Mouse (Mus musculus) erythroblast, embryonic 14.5 days (primary cell): ENCODE measurements around the gene Josd2. TPM values are rescaled to one million over a fixed set of nuclear protein-coding genes. Genes with fewer than 3 reads are reported as not detected.

Experiments
- H3K27me3 ChIP-seq: 2 replicates; pipeline ENCODE4 v1.6.1; 2012; ENCODE audit warnings: inconsistent platforms; ENCODE audit not compliant: control insufficient read depth
- H3K36me3 ChIP-seq: 2 replicates; pipeline ENCODE4 v1.6.1; 2012; ENCODE audit warnings: mild to moderate bottlenecking, inconsistent platforms; ENCODE audit not compliant: control insufficient read depth
- H3K4me1 ChIP-seq: 2 replicates; pipeline ENCODE4 v1.6.1; 2012; ENCODE audit warnings: inconsistent platforms; ENCODE audit not compliant: control insufficient read depth
- H3K4me3 ChIP-seq: replicated peaks from 2 replicates; pipeline ENCODE3; 2012; ENCODE audit warnings: moderate library complexity, mild to moderate bottlenecking, inconsistent platforms
- H3K9me3 ChIP-seq: 2 replicates; pipeline ENCODE4 v1.6.1; 2012; ENCODE audit warnings: low read length, inconsistent platforms, mixed read lengths; ENCODE audit not compliant: control insufficient read depth
- GATA1 ChIP-seq: IDR thresholded peaks from 2 replicates; pipeline ENCODE4 v1.6.1; 2012; ENCODE audit warnings: low read length, inconsistent platforms, mixed read lengths
- TAL1 ChIP-seq: IDR thresholded peaks from 3 replicates; pipeline ENCODE4 v1.6.1; 2012; ENCODE audit warnings: low read length, inconsistent platforms, mixed read lengths
- polyA plus RNA-seq: library from polyadenylated mRNA; stranded (reverse); fragments of >175 nt; gene quantifications from 2 replicates; pipeline ENCODE4 v1.2.3, GENCODE M21; 2012

Gene Josd2
- polyA plus RNA-seq, 1 experiment, result 1,062 TPM

DNA sequence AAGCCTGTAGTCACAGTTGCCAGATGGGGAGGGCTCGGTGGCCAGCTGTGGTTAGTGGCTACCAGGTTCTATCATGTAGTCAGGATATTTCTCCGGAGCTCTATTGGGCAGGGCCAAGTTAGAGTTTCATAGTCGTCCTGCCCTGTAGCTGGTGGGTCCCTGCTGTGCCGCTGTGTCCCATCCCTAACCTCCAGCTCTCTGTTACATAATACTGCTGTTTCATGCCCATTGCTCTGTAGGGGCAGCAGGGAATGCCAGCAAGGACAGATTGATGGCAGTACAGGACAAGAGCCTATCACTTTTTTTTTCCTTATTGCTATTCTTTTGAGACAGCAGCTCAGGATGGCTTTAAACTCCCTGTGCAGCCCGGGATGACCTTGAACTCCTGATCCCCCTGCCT lies 32.0 kb upstream of the Josd2 start:
- Histone ChIP-seq H3K4me1 (peaks cover 60% of the 10 kb centered on the region), H3K9me3 (peaks cover 4% of the 10 kb centered on the region), H3K4me3 (no peak overlapping the region), H3K36me3 (no peaks in the 10 kb centered on the region), H3K27me3 (peaks cover 86% of the 10 kb centered on the region)
- no peak for TF ChIP-seq TAL1
- no peak for TF ChIP-seq GATA1

DNA sequence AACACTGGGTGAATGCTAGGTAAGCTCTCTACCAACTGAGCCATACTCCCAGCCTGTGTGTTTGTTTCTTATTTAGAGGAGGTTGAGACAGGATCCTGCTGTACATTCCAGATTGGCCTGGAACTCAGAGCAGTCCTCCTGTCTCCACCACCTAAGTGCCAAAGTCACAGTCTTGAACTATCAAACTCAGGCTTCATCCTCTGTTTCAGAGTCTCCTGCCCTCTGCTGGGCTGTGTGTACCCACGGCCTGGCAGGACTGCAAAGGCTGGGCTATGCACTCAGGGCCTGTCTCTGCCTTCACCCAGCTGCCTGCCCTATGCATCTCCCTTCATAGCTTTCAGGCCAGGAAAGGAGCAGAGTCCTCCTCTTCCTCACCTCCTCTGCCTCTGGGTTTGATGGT lies 31.5 kb upstream of the Josd2 start:
- Histone ChIP-seq H3K9me3 (peaks cover 4% of the 10 kb centered on the region), H3K36me3 (no peaks in the 10 kb centered on the region), H3K4me3 (no peak overlapping the region), H3K27me3 (peaks cover 86% of the 10 kb centered on the region), H3K4me1 (peaks cover 60% of the 10 kb centered on the region)
- TF ChIP-seq GATA1 (no peak), TAL1 (no peak)

DNA sequence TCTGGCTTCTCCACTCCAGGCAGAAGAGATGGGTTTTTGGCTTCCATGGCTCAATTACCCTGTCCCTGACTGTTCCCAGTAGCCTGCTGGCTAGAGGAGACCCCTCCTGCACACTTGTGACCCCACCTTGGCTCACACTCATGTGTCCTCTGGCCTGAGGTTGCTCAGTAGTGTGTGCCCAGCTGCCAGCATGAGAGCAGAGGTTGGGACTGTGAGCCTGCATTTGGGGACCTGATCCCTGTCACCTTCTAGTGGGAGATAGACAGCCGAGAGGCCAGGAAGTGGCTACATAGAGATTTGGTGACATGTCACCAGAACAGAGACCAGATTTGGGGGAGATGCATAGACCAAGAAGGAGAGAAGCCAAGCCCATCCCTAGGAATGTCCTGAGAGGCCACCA lies 30.6 kb upstream of the Josd2 start:
- Histone ChIP-seq H3K27me3 (peaks cover 86% of the 10 kb centered on the region), H3K9me3 (peaks cover 6% of the 10 kb centered on the region), H3K4me3 (no peak overlapping the region), H3K36me3 (no peaks in the 10 kb centered on the region), H3K4me1 (peaks cover 62% of the 10 kb centered on the region)
- no peak for TF ChIP-seq TAL1
- no peak for TF ChIP-seq GATA1

DNA sequence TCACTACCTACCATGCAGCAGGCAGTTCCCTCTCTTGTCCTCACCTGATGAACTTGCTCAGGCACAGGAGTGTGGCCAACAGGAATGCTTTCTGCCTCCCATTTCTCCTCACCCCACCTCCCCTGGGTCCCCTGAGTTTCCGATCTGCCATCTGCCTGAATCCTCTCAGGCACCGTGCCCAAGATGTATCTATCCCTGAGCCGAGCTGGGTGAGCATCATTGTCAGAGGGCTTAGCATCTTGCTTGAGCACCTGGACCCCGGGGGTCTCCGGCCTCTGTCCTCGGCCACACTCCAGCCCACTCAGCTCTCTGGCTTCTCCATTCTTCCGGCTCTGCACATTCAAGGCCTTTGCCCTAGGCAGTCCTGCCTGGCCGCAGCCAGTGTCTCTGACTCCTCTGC lies 29.8 kb upstream of the Josd2 start:
- no peak overlapping the region for H3K4me3 ChIP-seq
- H3K9me3 ChIP-seq, result peaks cover 6% of the 10 kb centered on the region
- H3K4me1 ChIP-seq, result peaks cover 55% of the 10 kb centered on the region
- H3K27me3 ChIP-seq, result peaks cover 87% of the 10 kb centered on the region
- TF ChIP-seq GATA1 (no peak), TAL1 (no peak)
- H3K36me3 ChIP-seq, result no peaks in the 10 kb centered on the region

DNA sequence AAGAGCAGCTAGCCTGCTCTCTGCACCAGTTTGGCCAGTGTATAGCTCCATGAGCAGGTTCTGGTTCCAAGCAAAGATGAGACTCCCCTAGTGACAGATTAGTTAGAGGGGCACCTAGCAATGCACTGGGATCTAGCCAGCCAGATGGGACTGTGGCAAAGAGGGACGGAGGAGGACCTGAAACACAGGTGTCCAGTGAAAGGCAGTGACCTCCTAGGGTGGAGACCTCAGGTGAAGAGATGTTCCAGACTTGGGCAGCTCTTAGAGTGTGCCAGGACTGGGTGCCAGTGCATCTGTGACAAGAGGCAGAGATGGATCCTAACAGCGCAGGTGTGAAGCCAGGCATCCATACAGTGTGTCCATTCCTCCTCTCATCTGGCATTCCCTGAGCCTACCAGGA lies 28.1 kb upstream of the Josd2 start:
- H3K4me1 ChIP-seq, result peaks cover 39% of the 10 kb centered on the region

DNA sequence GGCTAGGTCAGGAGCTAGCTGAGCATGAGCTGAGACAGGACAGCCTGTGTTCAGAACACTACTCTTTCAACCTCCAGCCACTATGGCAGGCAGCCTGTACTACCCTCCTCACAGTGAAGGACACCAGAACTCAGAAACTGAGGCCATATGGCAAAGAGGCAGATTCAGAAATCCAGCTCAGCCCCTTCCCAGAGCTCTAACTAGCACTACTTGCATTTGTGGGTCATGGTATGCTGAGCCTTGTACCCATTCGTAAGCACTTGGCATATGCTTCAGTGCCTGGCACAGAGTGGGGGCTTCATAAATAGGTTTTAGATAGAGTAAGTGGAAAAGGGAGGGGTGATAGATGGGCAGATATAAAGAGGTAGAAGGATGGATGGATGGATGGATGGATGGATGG lies 27.3 kb upstream of the Josd2 start:
- Histone ChIP-seq H3K9me3 (peaks cover 2% of the 10 kb centered on the region; the same call in 1 of the 2 replicates), H3K27me3 (peaks cover 92% of the 10 kb centered on the region)
- TF ChIP-seq GATA1 (no peak), TAL1 (no peak)

More for the DNA sequence above, 28.1 kb upstream of the Josd2 start:
- TF ChIP-seq TAL1 (no peak), GATA1 (no peak)
- Histone ChIP-seq H3K36me3 (no peaks in the 10 kb centered on the region), H3K9me3 (peaks cover 2% of the 10 kb centered on the region; the same call in 1 of the 2 replicates), H3K4me3 (no peak overlapping the region), H3K27me3 (peaks cover 92% of the 10 kb centered on the region)

DNA sequence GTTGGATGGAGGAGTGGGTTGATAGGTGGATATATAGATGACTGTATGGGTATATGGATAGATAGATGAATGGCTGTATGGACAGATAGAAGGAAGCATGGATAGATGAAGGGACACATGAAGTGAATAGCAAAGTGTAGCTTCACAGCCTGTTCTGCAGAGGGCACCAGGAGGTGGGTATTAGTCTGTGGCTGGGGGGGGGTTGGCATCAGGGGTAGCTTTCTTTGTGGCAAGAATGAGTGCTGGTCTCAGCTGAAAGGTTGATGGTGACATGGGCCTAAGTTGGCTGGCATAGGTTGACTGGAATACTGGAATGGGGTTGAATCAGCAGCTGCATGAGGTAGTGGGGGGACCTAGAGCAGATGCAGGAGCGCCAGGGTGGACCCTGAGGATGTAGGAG lies 26.6 kb upstream of the Josd2 start:
- H3K27me3 ChIP-seq, result peaks cover 92% of the 10 kb centered on the region
- no peak overlapping the region for H3K4me3 ChIP-seq
- peaks cover 2% of the 10 kb centered on the region; the same call in 1 of the 2 replicates for H3K9me3 ChIP-seq
- peaks cover 24% of the 10 kb centered on the region for H3K4me1 ChIP-seq
- H3K36me3 ChIP-seq, result no peaks in the 10 kb centered on the region
- no peak for TF ChIP-seq GATA1
- TF ChIP-seq TAL1, result no peak

More for the DNA sequence above, 27.3 kb upstream of the Josd2 start:
- Histone ChIP-seq H3K36me3 (no peaks in the 10 kb centered on the region), H3K4me1 (peaks cover 31% of the 10 kb centered on the region), H3K4me3 (no peak overlapping the region)

DNA sequence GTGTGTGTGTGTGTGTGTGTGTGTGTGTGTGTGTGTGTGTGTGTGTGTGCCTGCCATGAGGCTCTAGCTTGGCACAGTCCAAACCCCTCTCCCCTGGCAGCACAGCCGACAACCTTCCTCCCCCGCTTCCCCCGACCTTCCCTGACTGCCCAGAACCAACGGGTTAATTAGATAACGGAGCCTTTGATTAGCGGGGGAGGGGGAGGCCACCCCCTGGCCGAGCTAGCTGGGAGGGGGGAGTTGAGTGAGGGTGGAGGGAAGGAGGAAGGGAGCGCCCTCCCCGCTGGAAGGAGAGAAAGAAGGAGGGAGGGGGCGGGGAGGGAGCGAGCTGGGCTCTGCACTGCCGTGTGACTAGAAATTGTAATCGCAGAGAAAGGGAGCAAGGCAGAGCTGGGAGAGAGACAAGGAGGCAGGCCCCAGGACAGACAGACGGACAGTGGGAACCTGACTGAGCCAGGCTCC lies 26.1 kb upstream of the Josd2 start:
- H3K36me3 ChIP-seq, result no peaks in the 10 kb centered on the region
- peaks cover 93% of the 10 kb centered on the region for H3K27me3 ChIP-seq
- H3K4me1 ChIP-seq, result peaks cover 19% of the 10 kb centered on the region
- H3K9me3 ChIP-seq, result peaks cover 2% of the 10 kb centered on the region; the same call in 1 of the 2 replicates
- no peak overlapping the region for H3K4me3 ChIP-seq
- no peak for TF ChIP-seq GATA1
- no peak for TF ChIP-seq TAL1

DNA sequence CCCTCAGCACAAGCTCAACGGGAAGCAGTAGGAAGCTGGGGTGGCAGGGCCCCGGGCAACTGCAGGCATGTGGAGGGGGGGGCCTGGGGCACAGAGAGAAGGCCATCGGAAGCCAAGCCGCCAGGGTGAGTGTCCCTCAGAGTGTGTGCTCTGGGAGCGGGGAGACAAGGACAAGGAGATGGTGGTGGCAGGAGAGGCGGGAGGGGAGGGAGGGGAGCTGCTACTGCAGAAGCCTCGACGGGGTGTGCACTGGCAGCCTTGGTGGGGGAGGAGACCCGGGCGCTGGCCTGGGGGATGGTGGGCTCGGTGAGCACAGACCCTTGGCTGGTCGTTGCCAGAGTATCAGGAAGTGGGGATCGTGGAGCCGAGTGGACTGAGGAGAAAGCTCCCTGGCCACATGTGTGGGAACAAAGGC lies 25.4 kb upstream of the Josd2 start:
- H3K4me1 ChIP-seq, result peaks cover 15% of the 10 kb centered on the region
- H3K27me3 ChIP-seq, result peaks cover 94% of the 10 kb centered on the region
- peaks cover 2% of the 10 kb centered on the region; the same call in 1 of the 2 replicates for H3K9me3 ChIP-seq
- TF ChIP-seq TAL1 (no peak), GATA1 (no peak)
- H3K36me3 ChIP-seq, result no peaks in the 10 kb centered on the region
- no peak overlapping the region for H3K4me3 ChIP-seq
